Mouse (Mus musculus): ENCODE measurements around the gene Nlrp14.

DNA sequence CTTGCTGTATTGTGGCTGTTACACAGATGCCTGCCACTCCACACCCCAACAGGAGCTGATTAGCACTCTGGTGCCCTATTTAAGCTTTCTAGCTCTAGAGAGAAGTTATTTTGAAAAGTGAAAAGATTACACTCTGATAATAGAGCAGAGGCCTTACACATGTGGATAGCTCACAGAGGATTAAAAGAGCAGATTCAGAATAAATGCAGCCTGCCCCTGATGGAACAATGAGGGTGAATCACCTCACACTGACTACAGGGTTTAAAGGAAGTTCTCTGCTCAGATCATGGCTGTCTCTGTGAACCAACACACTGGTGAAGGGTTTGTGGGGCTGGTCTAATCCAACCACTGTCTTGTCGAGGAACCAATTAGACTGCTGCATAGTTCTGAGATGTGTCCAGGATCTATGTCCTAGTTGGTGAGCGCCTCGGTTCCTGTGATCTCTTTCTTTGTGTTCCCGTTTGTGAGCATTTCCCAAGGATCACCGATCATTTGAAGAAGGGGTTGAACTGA, 74.6 kb downstream of the Nlrp14 start:
- no peak for TF ChIP-seq CTCF (IDR thresholded peaks at IDR 0.05)
- no peak for TF ChIP-seq EP300 (IDR thresholded peaks at IDR 0.05)
